Mouse (Mus musculus) CH12.LX (cell line): Measurements from ENCODE around the gene Rnf169. TPM values are rescaled to one million over a fixed set of nuclear protein-coding genes. Genes with fewer than 3 reads are reported as not detected.

ENCODE experiments used
- DNase-seq: peaks from one replicate; pipeline ENCODE4 v3.0.0-alpha.2; 2013; ENCODE audit errors: extremely low read depth
- H3K27ac ChIP-seq: 2 replicates; pipeline ENCODE4 v1.5.1; 2012; ENCODE audit warnings: low read depth, mild to moderate bottlenecking, control low read depth, moderate library complexity; ENCODE audit not compliant: insufficient read depth
- H3K27me3 ChIP-seq: replicated peaks from 2 replicates; pipeline ENCODE3; 2012; ENCODE audit warnings: inconsistent platforms
- H3K36me3 ChIP-seq, 2 experiments: replicated peaks in 1 of 2; 2 replicates each; pipeline versions ENCODE3 to v1.6.1; 2012; ENCODE audit warnings: inconsistent platforms in 1 of 2, low read length in 1 of 2, mild to moderate bottlenecking in 1 of 2, mixed read lengths in 1 of 2, moderate library complexity in 1 of 2; ENCODE audit not compliant: control insufficient read depth in 1 of 2, insufficient read depth in 1 of 2
- H3K4me1 ChIP-seq, 2 experiments: 2 replicates each; pipeline ENCODE4 v1.6.1; 2012; ENCODE audit warnings: inconsistent platforms in 1 of 2, moderate library complexity in 1 of 2; ENCODE audit not compliant: insufficient read depth in 2 of 2, control insufficient read depth in 1 of 2
- H3K4me2 ChIP-seq: 2 replicates; pipeline ENCODE4 v1.6.1; 2012; ENCODE audit warnings: low read depth, mild to moderate bottlenecking, control low read depth; ENCODE audit not compliant: poor library complexity, insufficient read depth, severe bottlenecking
- H3K4me3 ChIP-seq, 3 experiments: fragments of 150-350 bp in 1 of 3; sonication (generic) in 1 of 3; replicated peaks in 1 of 3; 2 replicates each; pipeline versions ENCODE3 to v1.5.1; 2011 to 2012; ENCODE audit warnings: low read depth in 2 of 3, low read length in 2 of 3, mild to moderate bottlenecking in 2 of 3, moderate library complexity in 2 of 3, control low read depth in 1 of 3, improper control_type of control experiment in 1 of 3, inconsistent platforms in 1 of 3, mixed read lengths in 1 of 3; ENCODE audit not compliant: poor library complexity in 1 of 3
- H3K79me2 ChIP-seq: replicated peaks from 2 replicates; pipeline ENCODE4 v1.6.1; 2012; ENCODE audit warnings: mild to moderate bottlenecking, moderate library complexity; ENCODE audit not compliant: control insufficient read depth, poor library complexity, insufficient read depth, severe bottlenecking; ENCODE audit errors: extremely low read depth
- H3K9ac ChIP-seq: 2 replicates; pipeline ENCODE4 v1.6.1; 2012; ENCODE audit warnings: low read depth, mild to moderate bottlenecking, control low read depth, moderate library complexity; ENCODE audit not compliant: insufficient read depth
- H3K9me3 ChIP-seq: replicated peaks from 2 replicates; pipeline ENCODE3; 2012; ENCODE audit warnings: low read length, inconsistent platforms, mixed read lengths
- CHD1 ChIP-seq: IDR thresholded peaks from 2 replicates; pipeline ENCODE4 v1.6.1; 2012; ENCODE audit warnings: low read depth, low read length, improper control_type of control experiment, inconsistent platforms
- CHD2 ChIP-seq: IDR thresholded peaks from 2 replicates; pipeline ENCODE4 v1.6.1; 2011; ENCODE audit warnings: low read length, improper control_type of control experiment
- CTCF ChIP-seq, 2 experiments: IDR thresholded peaks in 1 of 2; conservative IDR thresholded peaks in 1 of 2; 2 replicates each; pipeline ENCODE4 v1.5.1; 2011 to 2012; ENCODE audit warnings: low read depth in 2 of 2, low read length in 2 of 2, improper control_type of control experiment in 1 of 2, inconsistent platforms in 1 of 2, mild to moderate bottlenecking in 1 of 2, moderate library complexity in 1 of 2
- E2F4 ChIP-seq: IDR thresholded peaks from 2 replicates; pipeline ENCODE4 v1.6.1; 2011; ENCODE audit warnings: low read depth, low read length, improper control_type of control experiment; ENCODE audit not compliant: insufficient replicate concordance
- EP300 ChIP-seq: IDR thresholded peaks from 2 replicates; pipeline ENCODE4 v1.6.1; 2011; ENCODE audit warnings: low read length, improper control_type of control experiment
- HCFC1 ChIP-seq: IDR thresholded peaks from 2 replicates; pipeline ENCODE4 v1.6.1; 2012; ENCODE audit warnings: low read depth, mild to moderate bottlenecking, inconsistent platforms, low read length, improper control_type of control experiment
- MAX ChIP-seq: IDR thresholded peaks from 2 replicates; pipeline ENCODE4 v1.6.1; 2011; ENCODE audit warnings: low read length, improper control_type of control experiment
- MXI1 ChIP-seq: IDR thresholded peaks from 2 replicates; pipeline ENCODE4 v1.6.1; 2011; ENCODE audit warnings: mild to moderate bottlenecking, low read depth, low read length, improper control_type of control experiment
- MYC ChIP-seq: IDR thresholded peaks from 2 replicates; pipeline ENCODE4 v1.6.1; 2011; ENCODE audit warnings: low read depth, mild to moderate bottlenecking, improper control_type of control experiment, low read length
- PAX5 ChIP-seq: IDR thresholded peaks from 2 replicates; pipeline ENCODE4 v1.6.1; 2012; ENCODE audit warnings: low read length, inconsistent platforms, mixed read lengths
- POLR2AphosphoS2 ChIP-seq: IDR thresholded peaks from 2 replicates; pipeline ENCODE4 v1.6.1; 2011; ENCODE audit warnings: low read depth, low read length, improper control_type of control experiment
- RAD21 ChIP-seq: IDR thresholded peaks from 2 replicates; pipeline ENCODE4 v1.6.1; 2011; ENCODE audit warnings: low read depth, mild to moderate bottlenecking, low read length, improper control_type of control experiment, moderate library complexity
- RCOR1 ChIP-seq: conservative IDR thresholded peaks from 2 replicates; pipeline ENCODE4 v1.6.1; 2012; ENCODE audit warnings: low read depth, mild to moderate bottlenecking, inconsistent platforms, low read length, improper control_type of control experiment
- SIN3A ChIP-seq: IDR thresholded peaks from 2 replicates; pipeline ENCODE4 v1.6.1; 2012; ENCODE audit warnings: low read length, improper control_type of control experiment, inconsistent platforms
- TBP ChIP-seq: conservative IDR thresholded peaks from 2 replicates; pipeline ENCODE4 v1.6.1; 2011; ENCODE audit warnings: low read depth, low read length, improper control_type of control experiment
- TCF12 ChIP-seq: IDR thresholded peaks from 2 replicates; pipeline ENCODE4 v1.6.1; 2014; ENCODE audit warnings: low read depth, mild to moderate bottlenecking, inconsistent platforms, low read length, improper control_type of control experiment
- UBTF ChIP-seq: IDR thresholded peaks from 2 replicates; pipeline ENCODE4 v1.6.1; 2012; ENCODE audit warnings: low read depth, mild to moderate bottlenecking, inconsistent platforms, low read length, improper control_type of control experiment, moderate library complexity
- USF2 ChIP-seq: conservative IDR thresholded peaks from 2 replicates; pipeline ENCODE4 v1.6.1; 2011; ENCODE audit warnings: low read depth, low read length, improper control_type of control experiment
- ZNF384 ChIP-seq: IDR thresholded peaks from 2 replicates; pipeline ENCODE4 v1.6.1; 2012; ENCODE audit warnings: low read depth, low read length, improper control_type of control experiment, inconsistent platforms
- dilution Hi-C: fragments of 300-500 bp; cut with MboI; formaldehyde crosslinking; loops from 2 replicates; pipeline ENCODE4 v1.14.3; 2020; ENCODE audit warnings: low sequenced_read_pairs; ENCODE audit not compliant: extremely low pct_unique_long_range_greater_than_20kb, extremely low pct_ligation_motif_present
- in situ Hi-C: fragments of 300-500 bp; cut with MboI; formaldehyde crosslinking; loops from 3 replicates; pipeline ENCODE4 v1.14.3; 2019; ENCODE audit warnings: low sequenced_read_pairs, low pct_ligation_motif_present, low pct_unique_long_range_greater_than_20kb, mixed read lengths
- polyA plus RNA-seq: library from polyadenylated mRNA; unstranded; fragments of >175 nt; gene quantifications from 2 replicates; pipeline ENCODE4 v1.2.1, GENCODE M21; 2012; ENCODE audit warnings: low read depth; ENCODE audit not compliant: insufficient read length
- total RNA-seq, 2 experiments: library from RNA; depleted of rRNA; stranded (reverse); fragments of 300-350 nt in 1 of 2; fragments of >200 nt in 1 of 2; gene quantifications; 2 replicates each; pipeline ENCODE4 v1.2.3; 2012 to 2014

The Rnf169 gene
- total and polyA plus RNA-seq, 3 experiments, result 3.7 to 11.4 (median 5.2) TPM

DNA sequence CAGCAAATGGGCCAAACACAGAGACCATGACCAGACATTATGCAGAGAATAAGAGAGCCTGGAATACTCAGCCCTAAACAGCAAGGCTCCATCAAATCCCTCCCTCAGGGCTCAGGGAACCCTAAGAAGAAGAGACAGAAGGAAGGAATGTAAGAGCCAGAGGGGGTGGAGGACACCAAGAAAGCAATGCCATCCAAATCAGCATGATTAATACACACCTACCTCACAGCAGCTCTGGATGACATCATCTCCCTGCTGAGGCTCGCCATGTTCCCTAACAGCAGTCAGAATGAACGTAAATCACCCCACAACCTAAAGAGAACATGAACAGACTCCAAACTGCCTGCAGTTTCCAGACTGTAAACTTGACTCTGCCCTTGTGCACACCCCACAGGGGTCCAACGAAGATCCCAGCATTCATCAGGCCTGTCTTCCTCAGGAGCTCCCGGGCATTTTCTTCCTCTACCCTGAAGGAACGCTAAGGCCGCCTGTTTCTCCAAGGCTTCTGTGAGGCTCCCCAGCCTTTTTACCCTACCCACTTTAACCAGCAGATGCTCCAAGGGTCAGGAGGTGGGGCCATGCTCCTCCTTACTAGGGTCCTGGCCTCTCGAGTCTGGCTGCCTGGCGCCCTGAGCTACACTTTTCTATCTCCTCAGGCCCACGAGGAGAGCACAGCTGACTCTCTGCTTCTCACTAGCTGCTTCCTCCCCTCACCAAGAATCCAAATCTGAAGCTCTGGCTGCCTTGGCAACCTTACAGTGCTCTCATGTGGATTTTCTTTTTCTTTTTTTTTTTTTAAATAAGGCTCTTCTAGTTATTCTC, 15.0 kb downstream of the Rnf169 start:
- in situ Hi-C loops (no loop called here), dilution Hi-C loops (no loop called here)
- Histone ChIP-seq H3K4me2 (no peak overlapping the region), H3K36me3 (peaks cover 0 to 22% of the 10 kb centered on the region in 2 experiments), H3K4me1 (peaks cover 6 to 44% of the 10 kb centered on the region in 2 experiments; a peak in 3 of 4 replicates), H3K27ac (no peak overlapping the region), H3K4me3 (no peak overlapping the region), H3K27me3 (no peaks in the 10 kb centered on the region), H3K9me3 (no peaks in the 10 kb centered on the region), H3K9ac (no peak overlapping the region), H3K79me2 (peaks cover 2% of the 10 kb centered on the region; the same call in 1 of the 2 replicates)
- TF ChIP-seq MXI1 (no peak), SIN3A (no peak)
- no peak for DNase-seq

DNA sequence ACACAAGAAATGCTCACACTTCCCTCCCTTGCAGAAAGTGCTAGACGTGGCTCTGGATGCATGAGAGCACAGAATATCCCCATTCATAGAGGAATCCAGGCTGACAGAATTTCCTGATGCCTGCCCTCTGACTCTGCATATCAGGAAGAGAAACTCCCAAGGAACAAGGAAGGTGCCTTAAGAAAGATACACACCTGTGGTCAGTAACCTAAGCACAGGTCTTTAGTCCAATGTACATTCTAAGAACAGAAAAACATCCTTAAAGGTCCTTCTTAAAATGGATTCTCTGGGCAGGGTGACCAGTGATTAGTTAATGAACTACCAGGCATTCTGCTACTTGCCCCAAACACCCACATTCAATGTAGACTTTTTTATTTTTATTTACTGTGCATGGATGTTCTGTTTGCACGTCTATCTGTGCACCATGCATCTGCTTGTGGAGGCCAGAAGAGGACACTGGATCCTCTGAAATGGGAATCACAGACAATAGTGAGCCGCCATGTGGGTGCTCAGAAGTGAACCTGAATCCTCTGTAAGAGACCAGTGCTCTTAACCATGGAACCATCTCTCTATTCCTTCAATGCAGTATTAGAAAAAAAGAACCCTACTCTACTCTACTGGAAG, 16.9 kb downstream of the Rnf169 start:
- Histone ChIP-seq H3K27me3 (no peaks in the 10 kb centered on the region), H3K36me3 (peaks cover 0 to 16% of the 10 kb centered on the region in 2 experiments), H3K4me1 (peaks cover 6 to 44% of the 10 kb centered on the region in 2 experiments; a peak in 3 of 4 replicates), H3K79me2 (peaks cover 2% of the 10 kb centered on the region; the same call in 1 of the 2 replicates), H3K9me3 (no peaks in the 10 kb centered on the region), H3K9ac (no peak overlapping the region), H3K4me2 (no peak overlapping the region), H3K27ac (no peak overlapping the region), H3K4me3 (no peak overlapping the region)
- in situ Hi-C loops, result no loop called here
- TF ChIP-seq MAX (no peak), E2F4 (no peak), RCOR1 (no peak), SIN3A (no peak), PAX5 (no peak), ZNF384 (no peak), CHD1 (no peak), EP300 (no peak; the same call in 1 of the 2 replicates), TBP (no peak), MXI1 (no peak), POLR2AphosphoS2 (no peak), RAD21 (no peak), CHD2 (no peak), HCFC1 (no peak), CTCF (conservative IDR thresholded peaks at IDR 0.05 in 1 of 2, IDR thresholded peaks at IDR 0.05 in 1 of 2; ENCODE audit: low read depth in 2 of 2, low read length in 2 of 2) (no peak), USF2 (no peak), MYC (no peak), TCF12 (no peak), UBTF (no peak)
- DNase-seq, result no peak
- dilution Hi-C loops, result no loop called here
